Mouse (Mus musculus) olfactory bulb, adult 2 months (tissue): ENCODE measurements around the gene Gm17124. TPM values are rescaled to one million over a fixed set of nuclear protein-coding genes. Genes with fewer than 3 reads are reported as not detected.
"Not testable (repeated sequence)": the region's sequence is repeated elsewhere in the genome, so short reads cannot be mapped to it uniquely, and the experiment has no call there.

ENCODE experiments used
- H3K27ac ChIP-seq: fragments of 200-500 bp; 2 replicates; pipeline ENCODE4 v1.5.1; 2012; ENCODE audit warnings: low read depth, low read length; ENCODE audit not compliant: insufficient read depth
- H3K4me1 ChIP-seq: fragments of 200-500 bp; 2 replicates; pipeline ENCODE4 v1.6.1; 2012; ENCODE audit warnings: low read length; ENCODE audit not compliant: control insufficient read depth, insufficient read depth
- H3K4me3 ChIP-seq: fragments of 200-500 bp; 2 replicates; pipeline ENCODE4 v1.5.1; 2012; ENCODE audit warnings: mild to moderate bottlenecking, low read depth, low read length, moderate library complexity; ENCODE audit not compliant: insufficient read depth
- WGBS: fragments of 180-500 bp; shearing (Covaris S2); methylation state at CpG from one replicate; pipeline ENCODE4 v1.1.7; 2018; 5-methylcytosine and 5-hydroxymethylcytosine counted together
- polyA plus RNA-seq: library from polyadenylated mRNA; stranded (reverse); fragments of >200 nt; gene quantifications from 2 replicates; pipeline ENCODE4 v1.2.4, GENCODE M21; 2012; ENCODE audit warnings: low replicate concordance; ENCODE audit not compliant: missing spikeins, insufficient read depth, insufficient read length

The Gm17124 gene
- not detected in 2 replicates for polyA plus RNA-seq

DNA sequence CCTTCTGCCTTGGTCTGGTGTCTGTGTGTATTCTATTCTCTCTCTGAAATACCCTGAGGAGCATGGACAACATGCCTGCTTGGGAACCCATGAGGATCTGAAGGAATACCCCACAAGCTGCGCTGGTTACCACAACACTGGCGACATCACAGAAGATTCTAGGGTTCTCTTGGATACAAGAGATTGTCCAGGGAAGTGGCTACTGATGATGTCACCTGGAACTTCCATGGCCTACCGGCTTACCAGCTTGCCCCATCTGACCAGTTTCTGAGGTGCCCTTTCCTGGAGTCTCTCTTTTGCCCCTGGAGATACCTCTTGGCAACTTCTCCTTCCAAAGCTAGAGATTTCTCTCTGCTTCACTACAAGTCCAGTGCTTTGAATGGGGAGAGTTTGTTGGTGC lies at the start of gene Gm17124:
Gm17124 (minus strand) TSS at position 101 of the 400 bp plus-strand sequence.
- H3K27ac ChIP-seq, H3K4me3 ChIP-seq, H3K4me1 ChIP-seq: not testable (repeated sequence)
- no CpG with 5 or more reads among the region's 3 CpGs for WGBS

- WGBS, result 90% methylated on average over 1 of the region's 2 CpGs
- not testable (repeated sequence) for H3K27ac ChIP-seq, H3K4me1 ChIP-seq, H3K4me3 ChIP-seq
Measured at GRCm38 (mm10) chr14:42641817-42642216, 42.1 kb upstream of the Gm17124 start, which contains the start of gene Gm3633. Gm3633 (minus strand) TSS chr14:42641917.

Other genes starting within 250 kb of the Gm17124 start
- not detected in 2 replicates for gene Gm8005, start 160.2 kb downstream of the Gm17124 start, polyA plus RNA-seq
- not detected in 2 replicates for gene Gm8011, start 136.0 kb downstream of the Gm17124 start, polyA plus RNA-seq
- not detected in 2 replicates for gene Gm8020, start 97.5 kb downstream of the Gm17124 start, polyA plus RNA-seq
- gene Gm8024, start 75.6 kb downstream of the Gm17124 start, polyA plus RNA-seq, result not detected in 2 replicates
- not detected in 2 replicates for gene Gm3633, start 42.0 kb upstream of the Gm17124 start, polyA plus RNA-seq
- not detected in 2 replicates for gene Gm10378, start 56.1 kb upstream of the Gm17124 start, polyA plus RNA-seq
- not detected in 2 replicates for gene Gm3015, start 168.9 kb upstream of the Gm17124 start, polyA plus RNA-seq
- gene Gm10377, start 198.1 kb upstream of the Gm17124 start, polyA plus RNA-seq, result not detected in 2 replicates